Mouse (Mus musculus) cerebellum, adult (tissue): ENCODE data around the gene Olfr1232.

Source experiments
- ATAC-seq: cut with Nextera tagmentation; 2 replicates; pipeline ENCODE4 v1.9.2; 2017; ENCODE audit warnings: mild to moderate bottlenecking, moderate library complexity, mixed read lengths; ENCODE audit not compliant: insufficient number of reproducible peaks, low FRiP score, low TSS enrichment

Gene Olfr1232

DNA sequence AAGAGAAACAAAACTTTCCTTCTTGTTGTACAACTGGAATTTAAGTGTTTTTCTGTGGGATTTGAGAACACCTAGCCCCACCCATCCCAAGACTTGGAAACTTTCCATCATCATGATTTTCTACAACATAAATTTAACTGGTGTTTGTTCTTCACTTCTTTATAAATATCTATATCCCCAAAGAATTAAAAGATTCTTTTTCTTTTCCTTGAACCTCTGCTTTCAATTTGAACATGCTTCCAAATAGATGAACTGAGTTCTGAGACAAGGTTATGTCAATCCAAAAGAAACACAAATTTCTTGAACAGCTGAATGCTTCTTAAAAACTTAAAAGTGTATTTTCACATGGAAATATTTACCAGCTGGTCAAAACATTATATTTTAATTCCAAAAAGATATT lies at the start of gene Olfr1232:
Gene Olfr1232 (minus strand): TSS at position 101 of the 400 bp plus-strand sequence.
- ATAC-seq: no peak

DNA sequence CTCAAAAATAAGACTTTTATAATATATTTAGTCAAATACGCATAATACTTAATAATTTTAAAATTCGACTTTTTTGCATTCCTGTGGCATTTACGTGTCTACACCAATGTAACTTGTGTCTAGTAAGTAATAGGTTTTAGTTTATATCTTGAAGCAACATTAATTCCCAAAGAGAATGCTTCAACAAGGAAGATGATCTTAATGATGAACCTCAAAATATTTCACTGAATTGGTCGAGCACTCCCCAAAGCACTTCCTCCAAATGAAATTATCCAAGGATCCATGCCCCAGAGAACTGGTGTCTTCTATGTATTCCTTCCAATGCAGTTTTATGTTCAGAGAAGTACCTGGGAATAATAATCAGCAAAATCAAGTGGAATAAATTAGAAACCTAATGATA lies 35.3 kb upstream of the Olfr1232 start, which contains the start of gene Olfr1234:
Gene Olfr1234 (minus strand): TSS at position 101 of the 400 bp plus-strand sequence.
- ATAC-seq: no peak

DNA sequence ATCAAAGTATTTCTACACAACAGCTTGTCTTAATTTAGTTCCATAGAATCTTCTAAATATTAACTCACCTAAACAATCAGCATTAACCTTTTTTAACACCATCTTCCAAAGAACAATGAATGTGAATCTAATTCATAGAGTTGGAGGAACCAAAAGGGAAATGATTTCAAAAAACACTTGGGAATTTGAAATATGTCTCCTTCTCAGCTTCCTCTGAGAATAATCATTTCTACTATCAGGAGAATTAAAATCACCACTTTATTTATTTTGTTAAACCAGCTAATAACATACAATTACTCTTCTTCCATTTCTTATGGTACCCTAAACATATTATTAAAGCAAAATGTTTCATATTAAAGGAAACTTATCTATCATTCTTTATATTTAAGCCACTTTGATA lies 12.8 kb upstream of the Olfr1232 start, which contains the start of gene Olfr1233:
Gene Olfr1233 (minus strand): TSS at position 101 of the 400 bp plus-strand sequence.
- no peak for ATAC-seq

DNA sequence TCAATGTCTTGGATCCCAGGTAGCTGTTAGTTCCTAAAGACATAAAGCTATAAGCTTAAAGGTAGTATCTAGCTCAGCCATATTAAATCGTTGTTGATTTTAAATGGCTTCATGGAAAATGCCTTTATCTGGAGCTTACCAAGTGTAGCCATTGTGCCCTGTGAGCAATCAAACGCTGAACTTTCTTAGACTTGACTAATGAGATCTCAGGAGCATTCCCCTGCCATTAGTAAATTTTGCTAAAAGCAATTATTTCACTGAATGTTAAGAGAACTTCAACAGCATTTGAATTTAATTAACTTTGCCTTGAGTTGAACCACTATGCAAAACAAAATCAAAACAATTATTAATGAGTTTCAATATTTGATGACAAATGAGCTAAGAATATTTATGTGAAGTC lies 22.5 kb downstream of the Olfr1232 start, which contains the start of gene Olfr1231:
Gene Olfr1231 (minus strand): TSS at position 101 of the 400 bp plus-strand sequence.
- ATAC-seq: no peak

DNA sequence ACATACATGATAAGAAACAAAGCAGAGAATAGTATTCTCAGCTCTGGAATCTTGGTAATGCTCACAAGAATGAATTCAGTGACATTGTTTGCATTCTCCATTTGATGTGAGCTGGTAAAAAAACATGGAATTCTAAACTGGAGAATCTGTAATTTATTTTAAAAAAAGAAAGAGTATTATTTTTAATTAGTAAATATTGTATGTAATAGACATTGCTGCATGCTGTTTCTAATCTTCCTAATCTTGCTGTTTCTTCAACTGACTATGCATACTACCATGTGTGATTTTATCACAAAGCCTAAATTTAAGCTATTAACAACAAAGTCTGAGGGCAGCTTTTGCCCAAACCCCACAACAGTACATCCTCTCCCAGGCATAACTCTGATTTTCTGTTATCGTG lies 32.3 kb downstream of the Olfr1232 start, which contains the start of gene Olfr1230:
Gene Olfr1230 (minus strand): TSS at position 101 of the 400 bp plus-strand sequence.
- no peak for ATAC-seq

DNA sequence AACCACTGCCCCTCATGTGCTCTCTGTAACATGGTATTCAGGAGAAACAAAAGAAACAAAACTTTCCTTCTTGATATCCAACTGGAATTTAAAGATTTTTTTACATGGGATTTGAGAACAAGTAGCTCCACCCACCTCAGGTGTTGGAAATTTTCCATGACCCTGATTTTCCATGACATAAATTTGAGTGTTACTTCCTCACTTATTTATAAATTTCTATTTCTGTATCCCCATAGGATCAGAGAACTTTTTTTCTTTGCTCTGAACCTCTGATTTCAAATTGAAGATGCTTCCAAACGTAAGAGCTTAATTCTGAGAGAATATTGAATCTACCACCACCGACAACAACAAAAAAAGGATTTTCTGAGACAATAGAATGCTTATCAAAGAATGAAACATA lies 41.6 kb downstream of the Olfr1232 start, which contains the start of gene Olfr1229:
Gene Olfr1229 (minus strand): TSS at position 101 of the 400 bp plus-strand sequence.
- ATAC-seq: no peak
